Mouse (Mus musculus) left cerebral cortex, postnatal 25 days (tissue): ENCODE measurements around the gene Ube2e1. TPM values are rescaled to one million over a fixed set of nuclear protein-coding genes. Genes with fewer than 3 reads are reported as not detected.

Experiments
- total RNA-seq, 2 experiments: library from RNA; stranded (reverse); gene quantifications; 2 replicates each; pipeline ENCODE4 v1.2.3; 2021

Gene Ube2e1
- total RNA-seq, 2 experiments from 2014 or later = 116 to 119 TPM

Other genes starting within 250 kb of the Ube2e1 start
- gene Nr1d2, start 92.7 kb downstream of the Ube2e1 start, total RNA-seq = 10 to 100 TPM; 69.8 to 90.9 TPM
- gene Nkiras1, start 60.7 kb downstream of the Ube2e1 start, total RNA-seq = 100 to 1,000 TPM in 1 of 2 experiments, 10 to 100 TPM in 1; 97.8 to 112 TPM
- 100 to 1,000 TPM; 381 to 393 TPM for gene Rpl15, start 60.5 kb downstream of the Ube2e1 start, total RNA-seq